Mouse (Mus musculus) gastrocnemius, adult 2 months (tissue): ENCODE data around the gene Plekha3. TPM values are rescaled to one million over a fixed set of nuclear protein-coding genes. Genes with fewer than 3 reads are reported as not detected.

Source experiments
- DNase-seq: peaks from one replicate; pipeline ENCODE4 v3.0.0; 2022
- H3K27ac ChIP-seq: fragments of 200-600 bp; 2 replicates; pipeline ENCODE4 v1.8.1; 2022; ENCODE audit warnings: mild to moderate bottlenecking
- H3K4me3 ChIP-seq: fragments of 200-600 bp; 2 replicates; pipeline ENCODE4 v1.8.1; 2022; ENCODE audit warnings: mild to moderate bottlenecking, moderate library complexity
- CTCF ChIP-seq: fragments of 200-600 bp; IDR thresholded peaks from 2 replicates; pipeline ENCODE4 v1.8.1; 2022; ENCODE audit warnings: antibody characterized with exemption, mild to moderate bottlenecking, moderate library complexity
- intact Hi-C: fragments of 180-260 bp; cut with DNase I; formaldehyde crosslinking; loops from one replicate; pipeline ENCODE4 v1.15.1; 2025
- total RNA-seq, 2 experiments: library from RNA; stranded (reverse); gene quantifications; 2 replicates each; pipeline ENCODE4 v1.2.3; 2021

Plekha3 gene
- total RNA-seq, 2 experiments from 2014 or later, result 10.3 to 10.5 TPM

GRCm38 (mm10) chr2:76659419-76659818 lies 15.7 kb upstream of the Plekha3 start:
- H3K4me3 ChIP-seq, result no peak overlapping the region
- no peak for DNase-seq
- intact Hi-C loops, result no loop called here
- no peak overlapping the region for H3K27ac ChIP-seq
- no peak for TF ChIP-seq CTCF

GRCm38 (mm10) chr2:76665531-76665930 lies 9.6 kb upstream of the Plekha3 start:
- no peak overlapping the region for H3K27ac ChIP-seq
- intact Hi-C loops, result no loop called here
- no peak overlapping the region for H3K4me3 ChIP-seq
- DNase-seq, result no peak
- no peak for TF ChIP-seq CTCF

- H3K27ac ChIP-seq, result no peak overlapping the region
- TF ChIP-seq CTCF, result no peak
- intact Hi-C loops, result no loop called here
- DNase-seq, result no peak
- no peak overlapping the region for H3K4me3 ChIP-seq
These were observed 7.9 kb upstream of the Plekha3 start for GRCm38 (mm10) chr2:76667200-76667599.

GRCm38 (mm10) chr2:76671641-76672040 lies 3.4 kb upstream of the Plekha3 start:
- TF ChIP-seq CTCF, result no peak
- peak overlapping the region; percentile 77 for H3K4me3 ChIP-seq
- no peak for DNase-seq
- peak overlapping the region; percentile 85; the same call in 1 of the 2 replicates for H3K27ac ChIP-seq
- intact Hi-C loops, result no loop called here

GRCm38 (mm10) chr2:76672134-76672745 lies 2.8 kb upstream of the Plekha3 start:
- no peak for TF ChIP-seq CTCF
- intact Hi-C loops, result no loop called here
- H3K4me3 ChIP-seq, result peak overlapping the region; percentile 77
- DNase-seq, result no peak
- H3K27ac ChIP-seq, result peak overlapping the region; percentile 85

- DNase-seq, result peak; percentile 90
- Histone ChIP-seq H3K27ac (peak within 1 kb of the TSS; percentile 89), H3K4me3 (peak within 1 kb of the TSS; percentile 77)
- intact Hi-C loops, result no loop called here
- TF ChIP-seq CTCF, result no peak
These were observed 2.1 kb upstream of the Plekha3 start, which contains the start of gene Fkbp7 for GRCm38 (mm10) chr2:76672966-76673392. Gene Fkbp7 (minus strand): TSS chr2:76673116.

- intact Hi-C loops, result no loop called here
- Histone ChIP-seq H3K27ac (peak overlapping the region; percentile 89), H3K4me3 (peak overlapping the region; percentile 77)
- DNase-seq, result peak; percentile 47
- TF ChIP-seq CTCF, result peak; percentile 46
These were observed 1.5 kb upstream of the Plekha3 start for GRCm38 (mm10) chr2:76673472-76674081.

GRCm38 (mm10) chr2:76675451-76675850 lies 370 bp downstream of the Plekha3 start:
- peak overlapping the region; percentile 89 for H3K27ac ChIP-seq
- peak overlapping the region; percentile 81 for H3K4me3 ChIP-seq
- no peak for TF ChIP-seq CTCF
- intact Hi-C loops, result loop anchor here (1.0 kb wide), 1 partner anchor 27 kb away; the partner anchor contains the start of genes Pjvk and Prkra
- DNase-seq, result no peak

GRCm38 (mm10) chr2:76675949-76676348 lies 868 bp downstream of the Plekha3 start:
- Histone ChIP-seq H3K4me3 (peak overlapping the region; percentile 81), H3K27ac (peak overlapping the region; percentile 89)
- intact Hi-C loops, result loop anchor here (1.0 kb wide), 1 partner anchor 28 kb away; the partner anchor contains the start of genes Pjvk and Prkra
- DNase-seq, result no peak
- TF ChIP-seq CTCF, result no peak

GRCm38 (mm10) chr2:76676401-76677226 lies 1.5 kb downstream of the Plekha3 start:
- no peak for TF ChIP-seq CTCF
- DNase-seq, result no peak
- peak overlapping the region; percentile 81 for H3K4me3 ChIP-seq
- intact Hi-C loops, result no loop called here
- H3K27ac ChIP-seq, result no peak overlapping the region

GRCm38 (mm10) chr2:76682301-76682700 lies 7.2 kb downstream of the Plekha3 start:
- DNase-seq, result no peak
- intact Hi-C loops, result no loop called here
- H3K4me3 ChIP-seq, result no peak overlapping the region
- no peak overlapping the region for H3K27ac ChIP-seq
- TF ChIP-seq CTCF, result no peak

- DNase-seq, result peak; percentile 40
- H3K27ac ChIP-seq, result peak overlapping the region; percentile 40; the same call in 1 of the 2 replicates
- H3K4me3 ChIP-seq, result no peak overlapping the region
- no peak for TF ChIP-seq CTCF
- intact Hi-C loops, result no loop called here
These were observed 11.9 kb downstream of the Plekha3 start for GRCm38 (mm10) chr2:76686986-76687385.

GRCm38 (mm10) chr2:76687608-76688007 lies 12.5 kb downstream of the Plekha3 start:
- Histone ChIP-seq H3K4me3 (no peak overlapping the region), H3K27ac (no peak overlapping the region)
- no peak for DNase-seq
- intact Hi-C loops, result no loop called here
- TF ChIP-seq CTCF, result no peak
